Mouse (Mus musculus) liver, adult 2 months (tissue): Measurements from ENCODE around the gene Gabbr2.

ENCODE experiments used
- CTCF ChIP-seq: fragments of 200-500 bp; IDR thresholded peaks from 2 replicates; pipeline ENCODE4 v1.5.1; 2011; ENCODE audit warnings: low read depth, low read length, control low read depth
- POLR2A ChIP-seq: fragments of 200-500 bp; IDR thresholded peaks from 2 replicates; pipeline ENCODE4 v1.6.1; 2011; ENCODE audit warnings: low read length, control low read depth; ENCODE audit not compliant: insufficient read depth; ENCODE audit errors: extremely low read depth

DNA sequence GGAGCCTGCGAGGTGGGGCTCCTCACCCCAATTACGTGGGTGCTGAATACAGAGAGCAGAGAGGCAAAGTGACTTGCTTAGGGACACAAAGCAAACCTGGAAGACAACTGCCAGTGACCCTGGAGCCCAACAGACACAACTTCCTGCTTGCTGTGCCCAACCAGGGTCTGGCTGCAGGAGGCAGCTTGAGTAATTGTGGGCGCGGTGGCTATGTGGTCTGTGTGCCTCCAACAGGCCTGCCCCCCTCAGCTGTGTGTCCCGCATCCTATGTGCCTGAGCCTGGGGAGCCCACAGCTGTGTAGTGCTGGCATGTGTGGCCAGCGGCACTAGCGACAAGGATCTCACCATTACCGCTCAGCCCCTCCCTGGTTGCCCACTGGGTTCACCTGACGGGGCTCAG is 377.0 kb downstream of the Gabbr2 start:
- TF ChIP-seq POLR2A (no peak), CTCF (no peak)
